Mouse (Mus musculus) liver, embryonic 14.5 days (tissue): ENCODE results near the gene Lypd5.

ENCODE experiments used
- CTCF ChIP-seq: IDR thresholded peaks from 2 replicates; pipeline ENCODE4 v1.5.1; 2016; ENCODE audit warnings: antibody characterized with exemption, low read depth, control low read depth
- EP300 ChIP-seq: IDR thresholded peaks from 2 replicates; pipeline ENCODE4 v1.6.1; 2016; ENCODE audit warnings: antibody characterized with exemption, low read depth

DNA sequence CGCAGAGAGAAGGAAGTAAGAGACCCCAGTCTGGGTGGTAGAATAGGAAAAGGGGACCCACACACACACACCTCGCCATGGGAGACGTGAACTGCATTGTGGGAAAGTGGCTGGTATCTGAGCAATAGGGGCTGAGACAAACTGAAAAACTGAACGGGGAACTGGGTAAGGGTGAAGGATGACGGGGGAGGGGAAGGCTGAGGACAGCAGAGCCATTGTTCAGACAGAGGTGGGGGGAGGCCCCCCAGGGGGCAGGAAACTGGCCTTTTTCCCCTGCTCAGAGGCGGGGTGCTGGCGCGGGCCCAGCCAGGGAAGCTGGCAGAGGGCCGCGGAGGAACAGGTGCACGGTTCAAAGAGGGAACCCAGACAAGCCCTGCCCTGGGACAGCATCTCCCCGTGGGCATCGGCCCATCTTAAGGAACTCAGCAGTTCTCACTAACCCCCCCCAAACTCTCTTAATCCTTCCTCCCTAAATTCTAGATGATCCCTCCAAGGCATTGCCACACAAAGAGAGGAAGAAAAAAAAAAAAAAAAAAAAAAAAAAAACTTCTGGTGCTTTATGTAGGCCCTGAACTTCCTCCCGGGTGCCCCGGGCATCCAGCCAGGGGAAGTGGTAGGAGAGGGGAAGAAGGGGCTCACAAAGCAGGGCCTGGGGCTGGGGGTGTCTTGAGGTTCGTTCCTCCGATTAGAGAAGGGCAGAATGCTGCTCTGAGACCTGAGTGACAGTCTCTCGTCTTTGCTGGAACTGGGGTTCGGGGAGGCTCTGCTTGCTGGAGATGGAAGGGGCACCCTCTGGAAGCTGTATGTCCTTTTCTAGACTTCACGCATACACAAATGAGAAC is 24.8 kb downstream of the Lypd5 start:
- no peak for TF ChIP-seq EP300
- TF ChIP-seq CTCF: no peak
